Mouse (Mus musculus) small intestine, adult 2 months (tissue): Measurements from ENCODE around the gene Rfx8. TPM values are rescaled to one million over a fixed set of nuclear protein-coding genes. Genes with fewer than 3 reads are reported as not detected.

Experiments used
- H3K27ac ChIP-seq: fragments of 200-500 bp; 2 replicates; pipeline ENCODE4 v1.5.1; 2012; ENCODE audit warnings: low read depth, low read length, control low read depth, inconsistent platforms; ENCODE audit not compliant: insufficient read depth
- H3K27me3 ChIP-seq: fragments of 200-500 bp; 2 replicates; pipeline ENCODE4 v1.6.1; 2012; ENCODE audit warnings: mild to moderate bottlenecking, moderate library complexity, low read length, inconsistent platforms; ENCODE audit not compliant: control insufficient read depth, insufficient read depth
- H3K36me3 ChIP-seq: fragments of 200-500 bp; 2 replicates; pipeline ENCODE4 v1.6.1; 2012; ENCODE audit warnings: mild to moderate bottlenecking, low read length, control low read depth, inconsistent platforms; ENCODE audit not compliant: control insufficient read depth, insufficient read depth
- H3K4me1 ChIP-seq: fragments of 200-500 bp; 2 replicates; pipeline ENCODE4 v1.6.1; 2012; ENCODE audit warnings: low read length, inconsistent platforms, mixed read lengths; ENCODE audit not compliant: control insufficient read depth, insufficient read depth, insufficient read length
- H3K4me3 ChIP-seq: fragments of 200-500 bp; 2 replicates; pipeline ENCODE4 v1.5.1; 2012; ENCODE audit warnings: low read depth, mild to moderate bottlenecking, control low read depth, inconsistent platforms, low read length, moderate library complexity
- CTCF ChIP-seq: fragments of 200-500 bp; IDR thresholded peaks from 2 replicates; pipeline ENCODE4 v1.5.1; 2012; ENCODE audit warnings: low read depth, mild to moderate bottlenecking, control low read depth, inconsistent platforms, low read length, moderate library complexity, mixed read lengths; ENCODE audit not compliant: insufficient replicate concordance, insufficient read length; ENCODE audit errors: extremely low read depth
- POLR2A ChIP-seq: fragments of 200-500 bp; IDR thresholded peaks from 2 replicates; pipeline ENCODE4 v1.6.1; 2012; ENCODE audit warnings: low read depth, mild to moderate bottlenecking, control low read depth, inconsistent platforms, low read length, moderate library complexity
- WGBS: fragments of 180-500 bp; shearing (Covaris S2); methylation state at CpG from one replicate; pipeline ENCODE4 v1.1.7; 2018; 5-methylcytosine and 5-hydroxymethylcytosine counted together
- polyA plus RNA-seq: library from polyadenylated mRNA; depleted of rRNA; stranded (reverse); fragments of >200 nt; gene quantifications from 2 replicates; pipeline ENCODE4 v1.2.3, GENCODE M21; 2012

Rfx8 gene
- polyA plus RNA-seq, 1 experiment, result not detected

DNA sequence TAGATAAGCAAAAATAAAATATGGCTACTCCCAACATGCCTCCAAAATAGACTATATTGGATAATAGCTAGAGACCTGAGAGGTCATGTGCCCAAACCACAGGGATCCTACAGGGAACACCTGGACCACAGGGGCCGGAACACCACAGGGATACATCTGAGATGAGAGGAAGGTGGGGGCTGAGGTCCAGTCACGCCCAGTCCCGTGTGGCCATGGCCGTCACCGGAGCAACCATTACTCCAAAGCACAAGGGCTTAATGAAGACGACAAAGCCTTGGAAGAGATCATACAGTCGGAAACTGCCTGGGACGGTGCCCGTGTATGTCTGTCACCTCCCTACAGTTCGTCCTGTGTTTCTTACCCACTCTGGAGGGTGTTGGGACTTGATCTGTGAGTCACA lies 13.1 kb upstream of the Rfx8 start:
- H3K4me3 ChIP-seq, result no peak overlapping the region
- TF ChIP-seq CTCF, result no peak
- no peak for TF ChIP-seq POLR2A
- no peaks in the 10 kb centered on the region for H3K27me3 ChIP-seq
- no peak overlapping the region for H3K27ac ChIP-seq
- no peaks in the 10 kb centered on the region for H3K36me3 ChIP-seq
- 83% methylated on average over 10 of the region's 10 CpGs for WGBS
- H3K4me1 ChIP-seq, result no peaks in the 10 kb centered on the region; the same call in 1 of the 2 replicates

DNA sequence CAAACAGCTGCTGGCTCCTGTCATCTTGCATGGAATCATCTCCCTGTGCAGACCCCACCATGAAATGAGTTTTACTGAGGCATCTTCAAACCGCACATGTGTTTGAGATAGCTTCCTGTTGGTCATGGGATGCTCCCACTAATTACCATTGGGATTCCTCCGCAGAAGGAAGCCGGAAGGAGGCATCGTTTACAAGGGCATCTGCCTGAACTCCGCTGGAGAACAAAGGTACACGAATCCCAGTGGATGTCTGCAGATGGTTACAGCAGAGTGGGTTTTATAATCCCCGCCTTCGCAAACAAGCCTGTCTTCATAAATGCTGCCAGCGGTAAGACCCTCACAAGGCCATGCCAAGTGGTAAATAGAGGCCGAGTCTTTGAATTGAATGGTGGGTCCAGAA lies 11.3 kb upstream of the Rfx8 start:
- TF ChIP-seq POLR2A, result no peak
- TF ChIP-seq CTCF, result no peak
- Histone ChIP-seq H3K4me3 (no peak overlapping the region), H3K27ac (no peak overlapping the region), H3K36me3 (no peaks in the 10 kb centered on the region), H3K4me1 (no peaks in the 10 kb centered on the region; the same call in 1 of the 2 replicates), H3K27me3 (no peaks in the 10 kb centered on the region)
- WGBS, result 83% methylated on average over 10 of the region's 10 CpGs

DNA sequence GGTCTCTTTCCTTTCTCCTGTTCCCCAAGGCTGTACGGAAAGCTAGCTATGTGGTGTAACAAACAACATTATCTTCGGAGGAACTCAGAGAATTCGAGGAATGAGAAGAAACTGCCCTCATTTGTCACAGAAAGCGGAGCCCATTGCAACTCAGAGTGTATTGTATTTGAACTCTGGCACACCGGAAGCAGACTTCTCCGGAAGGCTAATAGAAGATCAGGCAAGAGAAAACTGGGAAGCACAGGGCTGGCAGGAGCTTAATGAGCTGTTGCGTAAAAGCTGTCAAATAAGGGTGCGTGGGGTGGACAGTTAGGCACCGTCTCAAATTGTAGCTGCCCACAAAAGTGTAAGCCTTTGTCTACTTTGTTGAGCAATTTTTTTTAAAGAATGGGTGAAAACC lies 10.7 kb upstream of the Rfx8 start:
- Histone ChIP-seq H3K4me3 (no peak overlapping the region), H3K36me3 (no peaks in the 10 kb centered on the region), H3K27me3 (no peaks in the 10 kb centered on the region), H3K27ac (no peak overlapping the region), H3K4me1 (no peaks in the 10 kb centered on the region; the same call in 1 of the 2 replicates)
- TF ChIP-seq CTCF, result no peak
- no peak for TF ChIP-seq POLR2A
- WGBS, result 61% methylated on average over 9 of the region's 9 CpGs

DNA sequence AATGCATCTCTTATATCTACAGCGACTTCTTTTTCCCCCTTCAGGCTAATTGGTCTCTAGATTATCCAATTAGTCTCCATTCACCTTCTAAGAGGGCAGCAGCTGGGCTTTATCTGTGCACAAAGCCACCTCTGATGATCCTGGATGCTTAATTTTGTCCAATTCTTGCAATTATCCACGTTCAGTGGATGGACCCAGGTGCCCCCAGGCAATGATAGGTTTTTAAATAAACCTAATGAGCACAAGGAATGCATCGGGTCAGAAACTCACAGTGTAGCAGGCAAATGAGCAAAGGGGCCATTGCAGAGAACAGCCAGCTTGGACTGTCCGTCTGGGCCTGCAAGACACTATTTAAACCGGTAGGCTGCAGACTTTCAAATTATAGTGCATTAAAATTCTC lies 10.1 kb upstream of the Rfx8 start:
- H3K4me3 ChIP-seq, result no peak overlapping the region
- no peaks in the 10 kb centered on the region; the same call in 1 of the 2 replicates for H3K4me1 ChIP-seq
- H3K36me3 ChIP-seq, result no peaks in the 10 kb centered on the region
- 87% methylated on average over 5 of the region's 5 CpGs for WGBS
- no peaks in the 10 kb centered on the region for H3K27me3 ChIP-seq
- no peak overlapping the region for H3K27ac ChIP-seq
- TF ChIP-seq POLR2A, result no peak
- no peak for TF ChIP-seq CTCF

DNA sequence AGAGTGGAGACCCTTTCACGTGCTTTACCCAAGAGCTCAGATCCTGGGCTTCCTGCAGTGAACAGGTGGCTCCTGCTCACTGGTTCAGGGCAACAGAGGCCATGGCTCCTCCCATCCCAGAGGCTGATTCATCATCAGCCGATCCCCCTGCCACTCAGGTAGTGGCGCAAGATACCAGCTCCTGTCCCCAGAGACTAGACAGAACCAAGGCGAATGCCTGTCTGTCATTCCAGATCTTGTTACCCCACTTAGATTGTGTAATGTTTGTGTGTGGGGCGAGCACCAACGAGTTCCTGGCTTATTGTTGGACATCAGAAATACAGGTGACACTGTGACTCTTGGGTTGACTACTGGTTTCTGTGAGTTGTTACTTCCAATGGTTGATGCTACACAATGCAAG lies 9.1 kb upstream of the Rfx8 start:
- no peaks in the 10 kb centered on the region; the same call in 1 of the 2 replicates for H3K4me1 ChIP-seq
- no peak overlapping the region for H3K27ac ChIP-seq
- H3K27me3 ChIP-seq, result no peaks in the 10 kb centered on the region
- H3K4me3 ChIP-seq, result no peak overlapping the region
- TF ChIP-seq CTCF (no peak), POLR2A (no peak)
- 79% methylated on average over 6 of the region's 6 CpGs for WGBS
- no peaks in the 10 kb centered on the region for H3K36me3 ChIP-seq

DNA sequence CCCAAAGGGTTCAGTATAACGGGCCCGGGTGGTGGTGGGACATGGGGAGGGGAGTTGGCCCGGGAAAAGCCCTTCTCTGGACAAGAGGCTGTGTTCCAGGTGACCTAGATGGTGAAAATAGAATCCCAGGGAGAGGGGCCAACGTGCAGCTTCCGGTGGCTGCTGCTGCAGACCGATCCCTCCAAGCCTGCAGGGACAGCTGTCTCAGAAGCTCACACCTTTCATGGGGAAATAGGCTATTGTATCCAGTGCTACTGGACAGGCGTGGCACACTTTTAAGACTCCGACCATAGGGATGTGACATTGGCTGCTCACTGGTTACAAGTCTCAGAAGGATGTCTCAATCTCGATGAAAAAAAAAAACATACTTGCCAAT lies 542 bp upstream of the Rfx8 start:
- no peak overlapping the region for H3K27ac ChIP-seq
- H3K4me3 ChIP-seq, result no peak overlapping the region
- no peak for TF ChIP-seq CTCF
- TF ChIP-seq POLR2A, result no peak
- 23% methylated on average over 9 of the region's 9 CpGs for whole genome bisulfite sequencing
- H3K36me3 ChIP-seq, result no peaks in the 10 kb centered on the region
- peaks cover 6% of the 10 kb centered on the region; the same call in 1 of the 2 replicates for H3K27me3 ChIP-seq
- peaks cover 3% of the 10 kb centered on the region; the same call in 1 of the 2 replicates for H3K4me1 ChIP-seq

DNA sequence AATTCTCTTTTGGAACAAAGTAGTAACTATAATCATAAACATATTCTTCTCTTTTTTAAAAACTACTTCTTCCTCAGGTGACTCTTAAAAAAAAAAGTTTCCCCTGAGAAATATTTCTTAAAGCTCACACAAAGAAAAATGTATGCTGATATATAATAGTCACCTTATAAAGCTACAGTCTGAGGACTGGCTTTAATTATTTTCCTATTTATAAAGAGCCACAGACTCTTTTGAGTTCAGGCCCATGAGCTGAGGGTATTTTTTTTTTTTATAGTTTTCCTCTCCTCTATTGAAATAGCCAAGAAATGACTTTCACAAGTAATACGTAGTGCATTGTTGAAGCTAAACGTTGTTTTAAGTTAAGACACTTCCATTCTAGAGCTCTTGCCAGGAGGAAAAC lies 611 bp downstream of the Rfx8 start:
- 60% methylated on average over 2 of the region's 2 CpGs for WGBS
- Histone ChIP-seq H3K27me3 (peaks cover 6% of the 10 kb centered on the region; the same call in 1 of the 2 replicates), H3K4me3 (peak overlapping the region; percentile 31; the same call in 1 of the 2 replicates), H3K36me3 (no peaks in the 10 kb centered on the region), H3K4me1 (peaks cover 3% of the 10 kb centered on the region; the same call in 1 of the 2 replicates), H3K27ac (no peak overlapping the region)
- TF ChIP-seq POLR2A (no peak), CTCF (no peak)
